Mouse (Mus musculus): ENCODE data around the gene Tmem119.

Tmem119 gene

DNA sequence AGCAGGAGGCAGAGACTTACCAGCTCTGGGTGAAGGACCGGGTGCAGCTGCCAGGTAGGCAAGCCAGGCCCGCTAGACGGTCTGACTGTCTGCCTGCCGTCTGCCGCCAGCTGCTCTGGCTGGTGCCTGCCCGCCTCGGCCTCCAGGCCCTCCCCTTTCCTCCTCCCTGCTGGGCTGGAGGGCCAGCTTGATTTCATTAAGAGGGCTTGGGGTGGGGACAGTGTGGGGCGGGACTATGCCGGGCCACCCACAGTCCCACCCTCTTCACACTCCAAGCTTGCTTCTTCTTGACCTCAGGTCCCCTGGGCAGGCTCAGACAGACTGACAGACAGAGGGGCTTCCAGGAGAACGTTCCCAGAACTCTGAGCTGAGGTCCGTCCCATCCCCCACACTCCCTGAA is at the start of gene Tmem119:
Gene Tmem119 (minus strand): TSS at position 237 of the 400 bp plus-strand sequence.
- DNase-seq = no peak

DNA sequence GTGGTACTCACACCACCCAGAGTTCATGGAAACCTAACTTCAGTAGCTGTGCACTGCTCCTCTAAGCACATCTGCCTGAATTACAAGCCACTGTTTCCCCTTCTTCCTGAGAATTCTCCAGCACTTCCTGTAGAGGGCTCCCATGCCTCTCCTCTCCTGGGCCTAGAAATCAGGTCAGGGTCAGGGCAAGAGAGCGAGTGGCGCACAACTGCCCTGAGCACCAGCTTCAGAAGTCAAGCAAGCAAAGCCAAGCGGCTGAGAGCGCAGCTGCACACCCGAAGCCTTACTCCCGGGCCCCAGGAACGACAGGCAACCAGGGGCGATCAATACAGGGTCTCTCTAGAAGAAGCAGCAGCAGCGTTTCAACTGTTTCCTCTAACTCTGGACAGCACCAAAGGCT is 47.3 kb upstream of the Tmem119 start:
- no peak for DNase-seq

DNA sequence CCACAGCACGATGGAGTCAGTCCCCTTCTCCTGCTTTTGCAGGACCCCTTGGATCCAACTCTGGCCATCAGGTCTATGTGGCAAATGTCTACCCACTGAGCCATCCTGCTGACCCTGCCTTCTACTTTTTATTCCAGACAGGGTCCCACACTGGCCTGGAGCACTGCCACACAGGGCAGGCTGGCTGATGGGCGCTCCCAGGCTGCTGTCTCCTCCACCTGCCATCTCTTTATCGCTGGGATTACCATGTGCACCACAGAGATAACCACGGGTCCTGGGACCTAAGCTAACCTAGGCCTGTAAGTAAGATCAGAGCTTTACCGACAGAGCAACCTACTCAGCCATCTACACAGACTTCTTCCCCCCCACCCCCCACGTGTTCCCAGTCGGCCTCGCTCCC is 46.3 kb upstream of the Tmem119 start:
- DNase-seq = no peak

DNA sequence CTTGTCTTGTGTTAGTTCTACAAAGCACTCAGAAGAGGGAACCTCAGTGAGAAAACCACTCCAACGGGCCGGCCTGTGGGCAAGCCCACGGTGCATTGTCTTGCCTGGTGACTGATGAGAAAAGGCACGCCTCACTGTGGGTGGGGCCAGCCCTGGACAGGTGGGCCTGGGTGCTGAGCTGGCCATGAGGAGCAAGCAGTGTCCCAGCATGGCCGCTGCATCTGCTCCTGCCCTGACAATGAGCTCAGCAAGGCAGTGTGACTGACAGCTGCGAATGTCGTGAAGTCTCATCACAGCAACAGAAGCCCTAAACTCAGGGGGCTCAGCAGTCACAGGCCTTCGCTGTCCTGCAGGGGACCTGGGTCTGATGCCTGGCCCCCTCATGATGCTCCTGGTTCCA is 45.3 kb upstream of the Tmem119 start:
- DNase-seq = no peak

DNA sequence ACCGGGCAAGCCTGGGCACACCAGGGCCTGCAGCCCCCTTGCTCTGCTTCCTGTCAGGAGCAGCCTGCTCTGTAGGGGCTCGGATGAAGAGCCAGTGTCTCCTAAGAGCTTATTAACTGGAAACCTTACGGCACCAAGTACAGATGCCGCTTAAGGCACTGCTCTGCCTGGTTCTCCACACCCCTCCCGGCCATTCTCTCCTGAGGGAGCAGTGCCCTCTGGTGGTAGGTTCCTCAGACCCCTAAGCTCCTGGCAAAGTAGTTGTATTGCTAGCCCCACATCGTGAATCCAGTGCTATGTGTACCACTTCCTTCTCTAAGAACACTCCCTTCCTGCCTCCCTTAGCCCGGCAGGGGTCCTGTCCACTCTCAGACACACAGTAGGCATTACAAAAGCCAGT is 44.4 kb upstream of the Tmem119 start:
- DNase-seq = peak; percentile 91 to 93

DNA sequence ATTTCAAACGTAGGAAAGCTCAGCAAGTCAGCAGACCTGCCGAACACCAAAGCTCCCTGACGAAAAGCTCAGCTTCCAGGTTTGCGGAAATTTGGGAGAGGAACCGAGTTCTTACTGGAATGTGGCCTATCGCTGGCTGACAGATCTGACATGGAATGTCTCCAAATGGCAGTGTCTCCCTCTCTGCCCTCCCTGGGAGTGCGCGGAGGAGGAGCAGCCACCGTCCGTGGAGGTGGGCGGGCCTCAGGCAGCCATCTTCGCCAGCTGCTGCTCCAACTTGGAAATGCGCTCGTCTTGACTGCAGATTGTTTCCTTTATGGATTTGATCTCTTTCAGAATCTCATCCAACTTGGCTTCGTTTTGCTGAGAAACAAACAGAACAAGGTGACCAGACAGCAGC is 43.8 kb upstream of the Tmem119 start:
- no peak for DNase-seq

DNA sequence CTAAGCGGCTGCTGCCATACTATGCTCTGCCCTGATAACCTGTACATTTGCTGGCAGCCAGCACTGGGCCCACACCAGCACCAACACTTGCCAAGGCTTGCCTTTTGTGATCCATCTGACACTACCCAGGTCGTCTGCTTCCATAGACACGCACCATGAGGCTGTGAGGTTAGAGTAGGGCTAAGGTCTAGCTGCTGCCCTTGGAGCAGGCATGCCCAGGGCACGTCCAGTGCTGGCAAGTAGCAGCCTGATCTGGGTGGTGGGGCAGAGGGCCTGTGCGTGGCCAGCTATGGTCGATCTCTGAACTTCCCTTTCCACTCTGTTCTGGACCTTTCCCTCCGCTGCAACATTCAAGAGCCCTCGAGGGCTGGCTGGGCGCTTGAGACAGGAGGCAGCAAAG is 42.6 kb upstream of the Tmem119 start:
- DNase-seq = no peak

DNA sequence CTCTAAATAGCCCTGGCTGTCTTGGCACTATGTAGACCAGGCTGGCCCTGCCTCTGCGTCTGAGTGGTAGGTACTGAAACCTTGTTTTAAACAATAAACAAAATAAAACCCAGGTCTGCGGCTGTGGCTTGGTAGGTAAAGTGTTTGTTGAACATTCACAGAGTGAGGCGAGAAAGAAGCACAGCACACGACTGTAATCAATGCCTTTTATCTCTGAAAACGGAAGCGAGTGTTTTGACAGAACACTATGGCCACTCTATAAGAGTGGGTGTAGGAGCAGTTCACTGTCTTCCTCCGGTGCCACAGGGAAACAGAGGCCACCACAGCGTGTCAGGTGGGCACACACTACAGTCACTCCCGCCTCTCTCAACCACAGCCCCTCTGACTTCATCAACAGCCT is 41.9 kb upstream of the Tmem119 start:
- DNase-seq = no peak

DNA sequence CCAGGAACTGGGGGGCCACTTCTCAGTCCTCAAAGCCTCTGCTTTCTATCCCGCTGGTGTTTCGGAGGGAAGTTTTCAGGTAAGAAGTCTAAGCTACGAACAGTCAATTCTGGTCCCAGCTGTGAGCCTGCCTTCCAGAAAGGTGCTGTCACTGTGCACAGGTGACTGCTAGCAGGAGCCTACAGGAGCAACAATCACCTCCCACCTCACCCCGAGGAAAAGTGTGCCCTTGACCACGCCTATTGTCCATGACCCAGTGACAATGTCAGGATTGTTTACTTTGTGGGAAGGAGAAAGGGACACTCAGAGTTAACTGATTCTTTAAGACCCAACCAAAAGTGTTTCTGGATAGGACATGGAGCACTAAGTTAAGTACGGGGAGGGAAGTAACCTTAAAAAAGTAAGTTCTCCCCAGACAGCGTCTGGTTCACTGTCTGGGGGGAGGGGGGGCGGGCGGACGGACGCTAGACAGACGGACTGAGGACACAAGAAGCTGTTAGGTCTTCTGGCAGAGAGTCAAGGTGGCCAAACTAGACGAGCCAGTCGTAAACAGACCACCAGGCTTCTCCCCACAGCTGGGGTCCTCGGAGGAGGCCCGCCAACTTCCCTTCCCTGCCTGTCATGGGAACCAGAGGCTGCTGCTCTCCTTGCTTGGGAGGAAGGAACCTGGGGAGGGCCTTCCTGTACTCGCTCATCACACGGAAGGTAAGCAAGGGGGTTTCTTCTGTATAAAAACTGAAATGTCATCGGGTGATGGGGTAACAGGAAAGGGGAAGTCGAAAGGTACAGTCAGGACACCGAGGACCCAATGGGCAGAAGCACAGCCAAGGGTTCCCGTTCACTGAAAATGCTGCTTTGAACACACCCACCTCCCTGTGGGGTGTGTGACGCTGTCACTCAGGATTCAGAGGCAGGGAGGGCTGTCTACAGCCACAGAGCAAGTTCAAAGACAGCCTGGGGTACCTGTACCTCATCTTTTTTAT is 41.2 kb upstream of the Tmem119 start:
- peak; percentile 56 to 65 for DNase-seq

DNA sequence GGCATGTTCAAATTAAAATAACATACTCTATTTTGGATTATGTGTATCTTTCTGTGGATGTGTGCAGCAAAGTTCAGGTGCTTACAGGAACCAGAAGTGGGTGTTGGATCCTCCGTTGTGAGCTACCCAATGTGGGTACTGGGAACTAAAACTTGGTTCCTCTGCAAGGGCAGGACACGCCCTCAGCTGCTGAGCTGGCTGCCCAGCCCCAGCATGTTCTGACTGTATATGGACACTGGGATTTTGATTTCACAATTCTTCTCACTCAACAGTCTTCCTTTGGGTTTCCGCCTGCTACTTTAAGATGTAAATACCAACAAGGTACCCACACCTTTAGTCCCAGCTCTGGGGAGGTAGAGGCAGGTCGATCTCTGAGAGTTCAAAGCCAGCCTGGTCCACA is 40.1 kb upstream of the Tmem119 start:
- DNase-seq = no peak

DNA sequence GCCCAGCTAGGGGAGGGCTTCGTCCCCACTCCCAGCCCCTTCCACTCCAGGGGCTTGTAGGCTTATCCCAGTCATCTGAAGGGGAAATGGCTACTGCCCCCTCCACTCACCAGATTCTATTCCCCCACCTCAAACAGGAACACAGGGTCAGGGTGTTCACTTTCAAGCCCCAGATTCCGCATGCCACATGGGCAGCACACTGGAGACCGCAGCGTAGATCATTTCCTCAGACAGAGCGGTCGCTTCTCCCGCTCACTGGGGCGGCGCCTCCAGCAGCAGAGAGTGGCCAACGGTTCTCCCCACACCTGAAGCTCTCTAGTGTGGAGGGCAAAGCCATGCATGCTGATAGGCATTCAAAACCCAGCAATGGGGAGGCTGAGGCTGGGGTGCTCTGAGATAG is 36.6 kb upstream of the Tmem119 start:
- DNase-seq = peak in 1 of 2 experiments; percentile 25

DNA sequence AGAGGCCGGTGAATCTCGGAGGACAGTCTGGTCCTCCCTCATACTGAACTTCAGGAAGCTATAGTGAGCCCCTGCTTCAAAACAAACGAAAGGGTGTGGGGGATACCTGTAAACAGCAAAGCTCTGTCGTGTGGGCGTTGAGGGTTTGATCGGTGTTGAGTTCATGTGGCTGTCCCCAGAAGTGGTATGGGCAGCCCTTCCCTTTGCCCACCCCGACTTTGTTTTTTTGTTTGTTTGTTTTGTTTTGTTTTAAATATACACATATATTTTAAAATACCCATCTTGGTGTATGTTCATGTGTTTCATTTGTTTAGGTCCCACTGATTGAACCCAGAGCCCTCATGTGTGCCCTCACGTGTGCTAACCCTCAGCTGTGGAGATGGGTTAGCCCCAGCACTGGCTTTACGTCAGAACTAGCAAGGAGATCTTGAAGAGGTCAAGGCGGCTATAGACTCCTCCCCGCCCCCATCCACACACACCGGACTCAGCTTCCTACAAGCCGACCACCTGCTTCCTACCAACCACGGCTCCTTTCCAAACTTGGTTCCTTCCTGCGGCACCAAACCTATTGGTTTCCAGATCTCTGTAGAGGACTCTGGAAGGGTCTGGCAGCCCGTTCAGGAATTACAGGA is 33.1 kb upstream of the Tmem119 start:
- DNase-seq = peak; percentile 42 to 48

DNA sequence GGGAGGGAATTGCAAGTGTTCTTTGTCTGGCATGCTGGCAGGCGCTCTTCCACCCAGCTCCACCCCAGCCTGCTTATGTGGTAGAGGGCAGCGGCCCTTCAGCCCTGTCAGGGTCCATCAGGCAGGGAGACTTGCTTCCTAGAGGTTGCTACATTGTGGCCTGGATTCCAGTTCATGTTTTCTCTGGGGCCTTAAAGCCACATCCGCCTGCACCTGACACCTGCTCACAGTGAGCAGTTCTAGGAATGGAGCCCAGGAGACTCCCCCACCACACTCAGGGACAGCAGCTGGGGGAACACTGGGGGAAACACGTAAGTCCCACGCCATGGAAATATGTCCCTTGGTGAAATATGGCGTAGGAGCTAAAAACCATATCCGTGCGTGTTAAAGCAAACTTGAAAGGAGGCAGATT is 32.2 kb upstream of the Tmem119 start, which contains the start of gene Selplg:
Gene Selplg (minus strand): TSS at position 155 of the 412 bp plus-strand sequence.
- peak; percentile 65 to 72 for DNase-seq

DNA sequence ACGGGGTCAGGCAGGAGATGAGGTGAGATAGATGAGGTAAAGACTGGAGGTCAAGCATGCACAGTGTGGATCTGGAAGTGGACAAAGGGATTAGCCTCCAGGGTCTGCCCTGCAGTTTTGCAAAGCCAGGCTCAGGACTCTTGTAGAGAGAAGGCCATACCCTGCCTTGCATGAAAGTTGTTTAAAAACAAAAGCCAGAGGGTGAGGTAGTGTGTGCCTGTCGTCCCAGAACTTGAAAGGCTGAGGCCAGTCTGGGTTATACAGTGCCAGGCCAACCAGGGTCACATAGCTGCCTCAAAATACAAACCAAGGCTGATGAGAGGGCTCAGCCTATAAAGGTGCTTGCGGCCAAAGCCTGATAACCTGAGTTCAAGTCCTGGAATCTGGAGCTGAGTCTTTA is 31.4 kb upstream of the Tmem119 start:
- DNase-seq = no peak

DNA sequence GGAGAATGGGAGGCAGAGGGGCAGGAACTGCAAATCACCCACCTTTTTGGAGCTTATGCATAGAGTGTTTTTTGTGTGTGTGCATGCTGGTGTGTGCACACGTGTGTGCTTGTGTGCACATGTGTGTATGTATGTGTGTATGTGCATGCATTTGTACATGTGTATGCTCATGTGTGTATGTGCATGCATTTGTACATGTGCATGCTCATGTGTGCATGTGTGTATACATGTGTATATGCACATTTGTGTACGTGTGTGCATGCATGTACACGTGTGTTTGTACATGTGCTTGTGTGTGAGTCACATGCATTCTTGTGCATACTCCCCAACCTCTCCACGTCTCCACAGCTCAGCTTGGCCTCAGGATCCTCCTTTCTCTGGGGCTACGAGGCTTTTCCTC is 30.5 kb upstream of the Tmem119 start:
- DNase-seq = no peak

DNA sequence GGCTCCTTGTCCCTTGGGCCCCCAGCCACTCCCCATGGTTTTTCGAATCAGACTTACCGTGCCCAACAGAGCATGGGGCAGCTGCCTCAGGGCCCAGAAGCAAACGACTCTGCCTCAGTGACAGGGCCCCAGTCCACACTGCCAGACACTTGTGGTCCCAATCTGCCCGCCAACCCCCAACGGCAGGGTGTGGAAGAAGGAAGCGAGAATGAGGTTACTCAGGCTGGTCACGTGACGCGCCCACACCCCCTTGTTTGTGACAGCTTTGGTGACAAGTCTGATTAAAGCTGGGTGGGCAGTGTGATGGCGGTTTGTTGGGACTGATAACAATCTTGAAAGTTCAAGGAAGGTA is 30.0 kb upstream of the Tmem119 start:
- peak; percentile 89 to 92 for DNase-seq

DNA sequence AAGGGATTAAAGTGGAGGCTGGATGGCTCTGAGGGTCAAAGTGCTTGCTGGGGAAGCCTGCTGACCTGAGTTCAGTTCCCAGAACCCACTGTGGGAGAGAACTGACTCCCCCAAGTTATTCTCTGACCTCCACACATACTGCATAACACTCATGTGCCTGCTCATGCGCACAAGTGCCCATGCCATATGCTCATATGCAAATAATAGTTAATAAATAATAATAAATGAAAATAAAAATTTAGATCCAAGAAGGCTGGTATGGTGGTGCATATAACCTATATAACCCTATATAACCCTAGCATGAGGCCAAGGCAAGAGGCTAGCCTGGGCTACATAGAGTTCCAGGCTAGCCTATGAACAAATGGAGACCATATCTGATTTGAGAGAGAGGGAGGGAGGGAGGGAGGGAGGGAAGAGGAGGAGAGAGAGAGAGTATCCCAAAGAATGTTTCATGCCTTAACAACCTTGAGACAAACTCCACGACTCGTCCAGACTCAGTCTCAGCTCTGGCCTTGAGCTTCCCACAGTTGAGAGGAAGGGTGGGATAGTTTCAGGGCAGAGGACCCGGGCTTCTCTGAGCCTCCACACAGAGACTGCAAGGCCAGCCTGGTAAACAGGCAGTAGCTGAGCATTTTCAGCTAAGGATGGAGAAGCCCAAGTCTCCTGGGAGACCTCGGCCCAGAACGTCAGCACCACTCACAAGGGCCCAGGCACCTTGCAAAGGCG is 29.4 kb upstream of the Tmem119 start:
- DNase-seq = no peak

DNA sequence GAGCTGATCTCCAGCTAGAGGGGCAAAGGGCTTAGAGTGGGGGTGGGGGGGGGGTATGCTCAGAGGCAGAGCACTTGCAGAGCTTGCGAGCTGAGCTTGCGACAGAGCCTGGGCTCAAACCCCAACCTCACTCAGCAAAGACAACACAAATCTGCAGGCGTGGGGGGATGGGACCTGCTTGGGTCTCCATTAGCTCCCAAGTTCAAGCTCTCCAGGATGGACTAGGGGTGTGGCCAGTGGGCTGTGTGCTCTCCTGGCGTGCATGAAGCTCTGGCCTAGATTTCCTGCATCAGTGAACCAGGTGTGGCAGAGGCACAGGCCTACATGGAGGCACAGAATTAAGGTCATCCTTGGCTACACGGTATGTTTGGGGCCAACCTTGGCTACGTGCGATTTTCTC is 28.2 kb upstream of the Tmem119 start:
- no peak for DNase-seq

DNA sequence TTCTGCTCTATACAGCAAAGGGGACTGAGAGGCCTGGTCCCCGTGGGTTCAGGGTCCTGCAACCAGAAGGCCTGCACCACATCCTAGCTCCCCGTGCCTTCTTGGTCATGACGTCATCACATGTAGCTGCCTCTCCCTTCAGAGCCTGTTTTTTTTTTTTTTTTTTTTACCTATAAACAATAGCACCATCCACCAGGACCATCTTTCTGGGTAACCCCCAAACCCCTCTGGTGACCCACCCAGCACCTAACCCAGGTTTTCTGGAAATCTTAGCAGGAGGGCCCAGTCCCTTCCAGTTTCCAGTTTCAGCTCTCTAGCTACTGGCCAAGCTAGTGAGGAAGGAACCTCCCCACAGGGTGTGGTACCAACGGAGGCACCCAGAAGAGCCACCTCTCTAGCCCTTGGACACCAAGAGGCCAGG is 27.7 kb upstream of the Tmem119 start:
- no peak for DNase-seq

DNA sequence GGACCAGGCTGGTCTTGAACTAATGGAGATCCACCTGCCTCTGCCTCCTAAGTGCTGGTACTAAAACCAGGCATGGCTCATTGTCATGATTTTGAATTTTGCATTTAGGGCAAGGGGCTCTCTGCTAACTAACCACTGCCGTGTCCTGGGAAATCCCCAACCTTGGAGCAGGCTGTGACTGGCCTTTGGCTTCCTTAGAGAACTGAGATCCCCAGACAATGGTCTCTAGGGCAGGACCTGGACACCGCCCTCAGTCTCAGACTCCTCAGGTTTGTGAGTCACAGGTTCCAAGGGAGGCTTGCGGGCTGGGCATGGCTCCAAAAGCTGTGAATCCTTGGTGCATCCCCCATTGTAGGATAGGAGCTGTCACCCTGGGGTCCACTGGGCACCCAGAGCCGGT is 26.3 kb upstream of the Tmem119 start:
- DNase-seq = no peak

DNA sequence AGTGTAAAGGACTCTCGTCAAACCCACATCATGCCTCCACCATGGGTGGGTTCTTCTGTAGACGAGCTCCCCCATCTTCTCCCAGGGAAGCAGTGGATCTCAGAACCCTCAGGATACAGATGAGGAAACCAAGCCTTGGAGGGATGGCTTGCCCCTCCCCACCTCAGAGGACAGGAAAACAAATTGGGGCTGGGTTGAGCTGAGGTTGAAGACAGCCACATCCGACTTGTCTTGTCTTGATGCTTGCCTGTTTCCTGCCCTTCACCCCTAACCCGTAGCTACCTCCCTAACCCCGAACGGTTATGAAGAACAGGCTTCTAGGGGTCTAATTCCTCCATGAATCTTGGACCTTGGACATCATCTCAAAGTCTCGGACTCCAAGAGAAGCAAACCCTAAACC is 25.2 kb upstream of the Tmem119 start:
- DNase-seq = no peak

DNA sequence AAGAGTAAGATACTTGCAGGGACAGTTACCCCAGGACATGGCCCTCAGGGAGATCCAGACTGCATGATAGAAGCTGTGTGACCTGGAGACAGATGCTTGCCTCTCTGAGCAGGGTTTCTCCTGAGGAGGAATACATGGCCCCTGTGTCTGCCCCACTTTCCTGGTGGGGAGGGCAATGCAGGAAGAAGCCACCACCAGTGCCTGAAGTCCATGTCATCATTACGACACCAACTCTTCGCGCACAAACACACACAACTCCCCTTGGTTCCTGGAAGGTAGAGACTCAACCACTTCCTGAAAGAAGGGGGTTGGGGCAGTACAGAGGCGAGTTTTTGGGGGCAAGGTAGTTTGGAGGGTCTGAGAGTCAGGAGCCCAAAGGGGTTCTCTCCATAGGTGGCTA is 23.9 kb upstream of the Tmem119 start:
- DNase-seq = peak in 1 of 2 experiments; percentile 30

DNA sequence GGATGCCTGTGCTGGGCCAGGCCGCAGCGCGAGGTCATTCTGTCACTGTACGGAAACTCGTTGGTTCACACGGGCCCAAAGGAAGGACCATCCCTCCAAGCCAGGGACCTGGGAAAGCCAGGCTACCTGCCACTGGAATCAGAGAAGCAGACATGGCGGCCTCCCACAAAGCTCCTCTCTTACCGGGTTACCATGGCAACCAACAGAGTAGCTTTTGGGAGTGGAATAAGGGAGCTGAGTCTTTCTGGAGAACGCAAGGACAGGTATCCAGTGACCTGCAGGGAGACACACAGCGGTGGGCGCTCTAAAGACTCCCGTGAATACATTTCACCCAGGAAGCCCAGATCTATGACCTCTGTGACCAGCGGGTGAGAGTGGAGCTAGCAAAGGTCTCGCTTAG is 18.3 kb upstream of the Tmem119 start:
- DNase-seq = no peak

All from B cell, adult 2 months (primary cell).